Mouse (Mus musculus) NIH3T3 (cell line): ENCODE measurements around the gene Nod2.

Experiments used
- DNase-seq: peaks from one replicate; pipeline ENCODE4 v3.0.0-alpha.2; 2012; ENCODE audit warnings: low read depth

Nod2 gene

DNA sequence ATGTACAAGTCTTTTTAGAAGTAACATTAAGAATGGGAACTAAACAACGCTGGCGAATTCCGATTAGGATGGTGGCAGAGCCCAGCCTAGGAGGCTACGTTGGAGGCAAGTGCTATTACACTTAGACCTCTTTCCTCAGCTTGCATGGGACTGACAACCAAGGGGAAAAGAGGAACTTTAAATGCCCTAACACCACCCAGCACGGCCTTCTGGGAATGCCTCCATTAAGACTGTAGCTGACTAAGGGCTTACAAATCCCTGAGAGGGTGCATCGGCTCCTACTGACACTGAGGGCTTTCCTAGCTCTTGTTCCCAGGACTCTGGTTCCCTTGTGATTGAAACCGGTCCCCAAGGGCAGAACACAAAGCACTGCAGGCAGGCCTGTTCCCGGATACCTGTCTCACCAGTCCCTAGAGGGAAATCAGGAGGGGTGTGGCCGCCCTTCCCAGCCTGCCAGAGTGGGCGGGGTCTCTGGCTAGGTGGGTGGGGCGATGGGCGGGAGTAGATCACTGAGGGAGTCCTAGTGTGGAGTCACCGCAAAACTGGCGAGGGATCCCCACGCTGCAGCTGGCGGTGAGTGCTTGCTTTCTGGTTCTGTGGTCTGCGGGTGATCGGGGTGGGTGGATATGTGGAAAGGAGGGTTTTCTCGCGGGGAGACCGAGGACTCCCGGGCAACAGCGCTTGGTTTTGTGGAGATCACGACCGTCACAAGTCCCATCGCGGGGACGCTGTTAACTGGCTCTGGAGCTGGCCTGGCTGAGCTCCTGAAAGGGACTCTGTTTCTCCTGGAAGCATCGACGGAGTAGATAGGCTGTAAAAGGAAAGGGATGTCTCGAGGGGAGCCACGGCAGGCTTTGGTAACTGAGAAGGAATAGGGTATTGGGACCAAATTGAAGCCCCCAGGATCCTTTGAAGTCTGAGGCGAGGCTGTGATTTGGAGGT lies at the start of gene Nod2:
Gene Nod2, plus strand, starts transcription at position 479 of the 942 bp plus-strand sequence.
- peak; percentile 57 for DNase-seq

DNA sequence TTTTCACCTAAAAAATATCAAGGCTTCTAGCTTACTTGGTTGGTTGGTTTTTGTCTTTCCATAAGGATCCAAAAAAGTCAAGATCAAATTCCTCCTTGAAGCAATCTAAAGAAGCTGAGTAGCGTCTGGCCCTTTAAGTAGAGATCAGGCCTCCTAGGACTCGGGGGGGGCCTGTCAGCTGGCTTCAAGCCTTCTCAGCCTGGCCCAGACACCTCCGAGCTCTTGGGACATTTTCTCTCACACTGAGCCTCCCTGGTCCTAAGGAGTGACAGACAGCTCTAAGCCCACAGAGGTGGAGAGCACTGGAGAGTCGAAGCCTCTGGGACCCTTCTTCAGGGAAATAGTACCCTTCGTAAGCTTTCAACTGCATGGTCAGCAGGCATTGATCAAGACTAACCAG lies 48.5 kb upstream of the Nod2 start:
- DNase-seq: no peak

DNA sequence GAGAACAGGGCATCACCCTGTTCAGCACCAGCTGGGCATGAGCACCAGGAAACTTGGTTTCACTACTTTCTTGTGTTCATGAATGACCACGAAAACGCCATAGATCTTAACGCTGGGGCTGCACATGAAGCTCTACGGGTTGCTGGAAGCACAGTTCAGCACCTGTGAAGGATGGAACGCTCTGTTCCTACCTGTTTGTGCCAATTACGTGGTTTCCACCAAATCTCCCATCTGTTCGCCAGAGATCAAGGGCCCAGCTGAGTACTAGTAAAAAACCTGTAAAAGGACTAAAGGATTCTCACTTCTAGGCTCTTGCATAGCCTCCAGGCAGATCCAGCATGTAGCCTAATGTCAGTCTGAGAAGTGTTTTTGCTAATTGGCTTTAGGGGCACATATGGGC lies 47.6 kb upstream of the Nod2 start:
- no peak for DNase-seq

DNA sequence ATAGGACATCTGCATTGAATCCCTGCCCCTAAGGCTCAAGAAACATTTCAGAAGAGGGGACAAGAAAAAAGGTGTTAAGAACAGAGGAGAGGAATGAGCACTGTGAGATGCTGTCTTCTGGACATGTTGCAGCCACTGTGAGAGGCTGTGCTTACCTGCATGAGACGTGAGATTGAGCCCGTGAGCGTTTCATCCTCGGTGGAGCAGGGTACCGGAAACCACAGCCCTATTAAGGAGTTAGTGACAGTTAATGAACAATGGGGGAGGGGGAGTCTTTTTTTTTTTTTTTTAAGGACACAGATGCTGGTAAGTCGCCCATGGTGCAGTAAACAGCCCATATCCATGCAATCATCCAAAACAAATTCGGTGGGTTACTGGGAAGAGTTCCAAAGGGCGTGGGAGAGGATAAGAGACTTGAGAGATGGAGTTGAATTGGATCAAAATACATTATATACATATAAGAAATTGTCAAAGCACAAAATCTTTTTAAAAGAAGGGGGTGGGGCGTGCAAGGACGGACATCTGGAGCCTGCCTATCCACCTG lies 43.6 kb upstream of the Nod2 start:
- no peak for DNase-seq

DNA sequence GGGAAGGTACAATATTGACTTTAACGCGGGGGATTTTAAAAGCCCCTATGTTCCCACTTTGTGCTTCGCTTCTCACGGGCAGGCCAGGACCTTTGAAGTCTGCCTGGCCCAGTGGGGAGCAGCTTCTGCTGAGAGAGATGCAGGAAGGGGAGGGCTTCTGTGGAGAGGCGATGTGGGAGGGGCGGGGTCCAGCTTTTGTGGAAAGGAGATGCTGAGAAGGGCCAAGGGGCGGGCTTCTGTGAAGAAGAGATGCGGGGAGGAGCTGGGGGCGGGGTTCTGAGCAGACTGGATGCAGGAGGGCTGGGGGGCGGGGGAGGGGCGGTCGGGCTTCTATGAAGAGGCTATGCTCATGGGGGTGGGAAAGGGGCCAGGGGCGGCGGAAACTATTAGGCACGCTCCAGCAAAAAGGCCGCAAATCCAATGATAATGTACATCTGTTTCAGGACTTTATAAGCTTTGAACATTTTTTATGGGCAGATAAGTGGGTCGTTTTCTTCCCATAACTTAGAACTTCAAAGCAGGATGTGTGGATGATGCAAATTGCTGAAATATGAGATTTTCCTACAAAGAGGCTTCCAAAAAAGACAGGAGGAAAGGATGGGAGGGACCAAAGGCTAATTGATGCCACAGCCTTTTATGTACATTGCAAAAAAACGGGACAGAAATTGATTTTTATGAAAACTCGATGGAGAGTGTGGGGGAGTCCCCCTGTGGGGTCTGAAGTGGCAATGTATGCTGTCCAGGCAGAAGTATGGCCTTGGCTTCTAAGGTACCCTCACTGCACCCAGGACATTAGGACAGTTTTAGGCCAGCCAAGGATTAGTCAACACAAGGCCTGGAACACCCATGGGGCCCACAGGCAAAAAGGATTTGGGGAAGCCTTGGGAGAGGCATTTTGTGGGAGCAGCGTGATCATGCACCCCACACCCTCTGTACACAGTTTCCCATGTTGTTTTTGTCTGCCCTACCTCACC lies 42.8 kb upstream of the Nod2 start:
- DNase-seq: no peak

DNA sequence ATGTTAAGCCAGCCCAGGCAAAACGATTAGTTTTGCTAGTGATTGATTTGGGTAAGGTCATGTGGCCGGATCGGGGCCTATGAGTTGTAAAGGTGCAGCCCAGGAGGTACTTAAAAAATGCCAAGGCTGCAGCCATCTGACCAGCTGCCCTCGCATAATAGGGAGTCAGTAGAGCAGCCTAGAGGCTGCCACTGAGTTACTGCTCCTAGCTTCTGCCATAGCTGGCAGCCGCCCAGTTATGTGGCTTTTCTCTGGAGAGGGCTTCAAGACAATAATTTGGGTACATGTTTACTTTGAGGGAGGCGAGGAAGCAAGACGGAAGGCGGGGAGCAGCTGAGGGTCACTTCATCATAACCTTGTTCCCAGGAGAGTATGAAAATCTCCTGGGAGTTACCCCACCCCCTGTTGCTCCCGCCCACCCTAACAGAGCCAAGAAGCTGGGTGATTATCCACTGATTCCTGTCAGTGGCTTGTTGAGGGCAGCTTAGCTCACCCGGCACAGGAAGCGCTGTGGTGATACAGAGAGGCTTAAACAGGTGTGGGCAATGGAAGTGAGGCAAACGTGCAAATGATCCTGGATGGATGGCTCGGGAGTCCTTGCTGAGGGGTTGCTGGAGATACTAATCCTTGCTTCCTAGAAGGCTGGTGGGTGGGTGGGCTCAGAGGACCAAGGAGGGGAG lies 41.6 kb upstream of the Nod2 start:
- DNase-seq: no peak

DNA sequence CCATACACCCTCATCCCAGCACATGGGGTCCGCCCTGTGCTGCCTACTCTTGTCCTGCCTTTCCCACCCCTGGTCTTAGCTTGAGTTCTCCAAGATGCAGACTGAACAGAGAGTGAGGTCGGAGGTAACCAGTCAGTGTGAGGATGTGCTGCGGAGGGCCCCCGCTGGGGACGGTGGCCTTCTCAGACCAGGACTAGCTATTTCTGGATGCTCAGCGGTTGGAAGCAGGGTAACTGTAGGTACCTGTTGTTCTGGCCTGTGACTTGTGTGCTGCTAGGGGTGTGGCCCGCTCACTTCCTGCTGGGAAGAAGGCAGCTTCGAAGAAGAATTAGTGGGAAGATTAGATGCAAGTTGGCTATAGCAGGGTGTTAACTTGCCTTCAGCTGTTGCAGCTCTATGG lies 38.1 kb upstream of the Nod2 start:
- no peak for DNase-seq

DNA sequence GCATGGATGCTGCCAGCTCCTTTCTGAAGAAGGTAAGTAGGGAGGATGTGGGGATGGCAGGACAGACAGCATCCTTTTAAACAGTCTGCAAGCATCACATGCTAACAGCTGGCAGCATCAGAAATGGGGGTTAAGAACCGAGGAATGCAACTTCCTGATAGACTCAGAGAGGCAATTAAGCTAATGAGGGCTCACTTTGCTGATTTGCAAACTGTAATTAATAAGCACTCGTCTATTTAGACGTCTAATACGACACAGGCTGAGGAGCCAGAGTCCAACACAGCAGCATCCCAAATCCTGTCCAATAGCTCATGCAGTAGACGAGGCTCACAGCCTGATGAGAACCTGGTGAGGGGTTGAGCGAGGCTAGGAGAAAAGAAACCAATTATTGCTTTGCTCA lies 36.8 kb upstream of the Nod2 start:
- no peak for DNase-seq

DNA sequence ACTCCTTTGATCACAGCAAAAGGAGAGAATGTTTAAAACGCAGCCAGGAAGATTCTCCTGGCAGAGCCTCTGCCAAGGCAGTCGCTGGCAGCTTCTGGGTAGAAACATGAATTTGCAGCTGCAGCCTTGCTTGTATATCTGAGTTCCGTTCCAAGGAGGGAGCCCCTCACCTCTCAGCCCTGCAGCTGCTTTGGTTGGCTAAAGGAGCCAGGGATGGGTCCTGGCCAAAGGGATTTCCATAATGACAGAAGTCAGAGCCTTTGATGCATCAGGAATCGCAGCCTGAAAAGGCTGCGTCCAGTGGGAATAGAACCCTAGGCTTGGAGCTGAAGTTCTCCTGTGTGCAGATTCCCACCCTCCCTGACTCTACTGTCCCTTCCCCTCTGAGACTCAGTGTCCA lies 32.1 kb upstream of the Nod2 start:
- no peak for DNase-seq

DNA sequence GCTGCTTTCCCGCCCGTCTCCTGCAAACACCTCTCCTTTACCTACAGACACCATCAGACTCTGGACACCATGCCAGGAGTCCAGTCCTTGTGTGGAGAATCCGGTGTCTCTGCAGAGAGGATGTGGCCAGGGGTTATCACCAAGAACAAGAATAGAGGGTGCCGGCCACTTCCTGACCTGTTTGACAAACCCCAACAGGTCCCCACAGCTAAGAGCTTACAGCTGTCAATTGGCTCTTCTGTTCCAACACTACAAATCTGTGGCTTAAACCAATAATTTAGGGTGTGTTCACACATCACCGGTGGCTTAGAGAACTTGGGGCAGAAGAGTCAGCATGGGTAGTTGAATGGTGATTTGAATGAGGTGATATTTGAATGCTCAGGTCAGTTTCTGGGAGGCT lies 28.5 kb upstream of the Nod2 start:
- DNase-seq: no peak

DNA sequence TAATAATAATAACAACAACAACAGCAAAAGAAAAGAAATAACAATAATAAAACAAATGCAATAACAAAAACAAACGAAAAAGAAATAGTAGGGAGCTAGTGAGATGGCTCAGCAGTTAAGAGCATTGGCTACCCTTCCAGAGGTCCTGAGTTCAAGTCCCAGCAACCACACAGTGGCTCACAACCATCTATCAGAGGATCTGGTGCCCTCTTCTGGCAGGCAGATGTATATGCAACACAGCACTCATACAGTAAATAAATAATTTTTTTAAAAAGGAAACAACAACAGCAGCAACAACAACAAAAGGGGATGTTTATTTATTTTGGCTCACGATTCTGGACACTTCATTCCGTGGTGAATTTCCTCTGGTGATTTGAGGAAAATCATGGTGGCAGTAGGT lies 27.6 kb upstream of the Nod2 start:
- DNase-seq: peak; percentile 41

DNA sequence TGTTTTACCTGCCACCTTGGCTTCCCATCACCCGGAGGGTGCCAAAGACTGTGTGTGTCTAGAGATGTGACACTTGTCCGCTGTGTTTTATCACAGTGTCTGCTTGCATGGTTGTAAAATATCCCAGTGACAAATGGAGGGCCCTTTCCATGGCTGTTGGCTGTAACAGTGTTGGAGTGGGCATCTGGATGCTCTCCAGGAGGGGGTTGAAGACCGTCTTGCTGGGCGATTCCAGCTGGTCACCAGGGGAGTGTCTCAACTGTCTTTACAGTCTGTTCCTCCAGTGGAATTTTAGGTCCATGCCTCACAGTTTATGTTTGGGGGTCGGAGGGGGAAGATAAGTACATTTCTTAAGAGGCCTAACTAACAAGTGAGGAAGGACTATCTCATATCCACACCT lies 26.2 kb upstream of the Nod2 start:
- DNase-seq: no peak

DNA sequence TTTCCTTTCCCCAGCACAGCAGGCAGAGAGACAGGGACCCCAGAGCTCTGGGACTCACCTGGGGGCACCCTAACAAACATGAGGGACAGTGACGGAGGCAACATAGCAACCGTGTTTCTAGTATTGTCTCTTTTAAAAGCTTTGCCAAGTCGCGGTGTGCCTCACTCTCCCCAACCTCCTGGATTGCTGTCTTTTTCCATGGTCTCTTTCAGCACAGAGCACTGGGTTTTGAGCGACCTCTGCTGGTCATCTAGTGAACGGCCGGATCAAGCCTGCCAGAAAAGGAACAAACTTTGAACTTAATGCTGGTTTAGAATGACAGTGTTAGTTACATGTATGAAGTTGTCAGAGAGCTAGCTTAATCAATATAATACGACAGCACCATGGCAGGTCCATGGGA lies 25.7 kb upstream of the Nod2 start:
- DNase-seq: peak; percentile 76

DNA sequence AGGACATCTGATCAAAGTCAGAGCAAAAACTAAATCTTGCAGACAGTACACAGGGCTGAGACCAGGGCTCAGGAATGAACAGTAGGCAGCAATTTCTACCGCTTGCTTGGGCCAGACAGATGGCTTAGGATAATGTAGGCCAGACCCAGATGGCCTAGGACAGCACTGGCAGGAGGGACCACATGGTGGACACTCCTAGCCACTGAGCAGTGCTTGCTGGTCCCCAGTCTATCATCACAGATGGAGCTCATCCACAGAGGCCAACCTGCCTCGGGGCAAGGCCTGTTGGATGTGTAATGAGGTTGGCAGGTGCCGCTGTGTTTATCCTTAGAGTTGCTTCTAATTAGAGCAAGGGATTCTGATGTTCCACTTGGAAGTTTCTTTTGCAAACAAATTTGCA lies 23.8 kb upstream of the Nod2 start:
- no peak for DNase-seq

DNA sequence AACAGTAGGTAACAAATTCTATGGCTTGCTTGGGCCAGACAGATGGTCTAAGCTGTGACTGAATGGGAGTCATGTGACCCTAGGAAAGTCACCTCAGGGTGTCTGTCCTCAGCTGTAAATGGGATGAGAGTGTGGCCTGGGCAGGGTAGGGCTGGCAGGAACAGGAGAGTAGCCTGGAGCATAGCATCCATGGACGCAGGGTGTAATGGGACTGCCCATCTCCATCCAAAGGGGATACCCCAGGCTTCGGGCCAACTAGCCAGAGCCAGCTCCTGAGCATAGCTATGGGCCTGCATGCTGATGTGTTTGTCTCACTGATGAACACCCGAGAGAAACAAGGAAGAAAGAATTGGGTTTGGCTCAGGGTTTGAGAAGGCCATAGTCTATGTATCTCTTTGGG lies 22.8 kb upstream of the Nod2 start:
- no peak for DNase-seq

DNA sequence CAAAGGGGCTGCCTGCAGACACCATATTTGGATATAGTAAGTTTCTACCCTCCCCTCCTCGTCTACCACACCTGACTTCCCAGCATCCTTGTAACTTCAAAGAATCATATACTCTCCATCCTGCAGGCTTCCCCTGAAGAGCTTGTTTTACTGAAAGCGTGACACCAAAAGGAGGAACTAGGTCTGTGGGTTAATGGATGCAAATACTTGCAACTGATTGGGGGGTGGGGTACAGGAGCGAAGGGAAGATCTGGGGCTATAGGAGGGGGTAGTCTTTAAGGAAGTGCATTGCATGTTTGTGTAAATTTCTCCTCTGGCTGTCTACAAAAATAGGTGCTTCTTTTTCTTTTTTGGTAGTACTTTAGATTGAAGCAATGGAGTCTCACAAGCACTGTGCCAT lies 20.7 kb upstream of the Nod2 start:
- DNase-seq: no peak

DNA sequence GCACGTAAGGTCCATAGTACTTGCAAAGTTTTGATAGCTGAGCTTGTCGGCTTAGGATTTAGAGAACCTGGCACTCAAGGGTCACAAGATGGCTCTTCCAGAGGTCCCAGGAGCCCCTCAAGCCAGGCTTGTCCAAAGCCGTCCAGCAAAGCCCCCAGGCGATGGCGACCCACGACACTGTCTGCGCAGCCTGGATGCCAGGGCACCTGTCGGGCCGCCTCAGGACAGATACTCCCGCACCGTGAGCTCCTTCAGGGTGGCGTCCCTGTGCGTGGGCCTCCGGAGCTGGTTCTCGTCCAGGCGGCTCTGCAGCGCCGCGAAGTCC lies 20.2 kb upstream of the Nod2 start:
- no peak for DNase-seq

DNA sequence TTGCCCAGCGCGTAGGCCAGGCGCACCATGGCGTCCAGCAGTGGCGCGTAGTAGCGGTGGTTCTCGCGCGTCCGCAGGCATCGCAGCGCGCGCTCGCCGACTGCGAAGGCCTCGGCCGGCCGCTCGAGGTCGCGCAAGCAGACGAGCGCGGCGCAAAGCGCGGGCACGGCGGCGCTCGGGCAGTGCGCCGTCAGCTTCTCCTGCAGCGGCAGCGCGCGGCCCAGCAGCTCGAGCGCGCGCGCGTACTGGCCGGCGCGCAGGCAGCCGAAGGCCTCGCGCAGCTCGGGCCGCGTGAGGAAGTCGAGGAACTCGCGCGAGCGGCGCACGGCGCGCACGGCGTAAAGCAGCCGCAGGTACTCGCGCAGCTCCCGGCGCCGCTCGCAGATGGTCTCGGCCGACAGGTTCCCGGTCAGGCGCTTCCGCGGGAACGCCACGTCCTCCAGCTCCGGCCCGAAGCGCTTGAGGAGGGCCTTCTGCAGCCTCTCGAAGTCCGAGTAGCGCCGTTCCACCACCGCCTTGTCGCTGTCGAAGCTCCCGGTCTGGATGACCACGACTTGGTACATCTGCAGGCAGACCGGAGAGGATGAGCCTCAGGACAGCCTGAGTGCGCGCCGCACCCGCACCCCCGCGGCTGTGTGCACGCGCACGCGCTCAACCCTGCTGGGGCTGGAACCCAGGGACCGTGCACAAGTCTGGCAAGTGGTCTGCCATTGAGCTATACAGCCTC lies 19.7 kb upstream of the Nod2 start:
- no peak for DNase-seq

DNA sequence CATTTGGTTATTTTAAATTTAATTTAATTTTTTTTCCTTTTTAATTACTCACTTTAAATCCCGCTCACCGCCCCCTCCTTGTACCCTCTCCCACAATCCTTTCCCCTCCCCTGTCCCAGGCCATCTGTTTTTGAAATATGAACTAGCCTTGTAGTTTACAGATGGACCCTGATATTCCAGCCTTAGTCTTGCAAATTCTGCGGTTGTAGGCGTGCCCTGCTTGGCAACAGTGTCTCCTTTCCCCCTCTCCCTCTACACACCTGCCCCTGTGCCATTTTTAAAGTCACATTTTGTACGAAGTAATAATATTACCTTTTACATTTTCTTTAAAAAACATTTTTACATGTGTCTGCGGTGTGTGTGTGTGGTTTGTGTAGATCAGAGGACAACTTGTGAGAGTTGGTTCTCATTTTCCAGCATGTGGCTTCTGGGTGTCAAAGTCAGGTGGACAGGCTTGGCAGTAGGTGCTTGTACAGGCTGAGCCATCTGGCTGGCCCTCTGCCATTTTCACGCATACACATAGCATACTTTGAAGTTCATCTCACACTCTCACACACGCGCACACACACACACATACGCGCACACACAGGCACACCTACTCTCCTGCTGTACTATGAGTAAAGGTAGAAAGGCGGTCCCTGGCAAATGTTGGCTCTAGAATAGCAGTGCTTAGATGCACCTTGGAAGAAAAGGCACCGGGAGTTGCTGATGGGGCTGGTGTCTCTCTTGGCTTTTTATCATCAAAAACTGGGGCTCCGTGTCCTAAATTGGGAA lies 18.9 kb upstream of the Nod2 start:
- DNase-seq: no peak

DNA sequence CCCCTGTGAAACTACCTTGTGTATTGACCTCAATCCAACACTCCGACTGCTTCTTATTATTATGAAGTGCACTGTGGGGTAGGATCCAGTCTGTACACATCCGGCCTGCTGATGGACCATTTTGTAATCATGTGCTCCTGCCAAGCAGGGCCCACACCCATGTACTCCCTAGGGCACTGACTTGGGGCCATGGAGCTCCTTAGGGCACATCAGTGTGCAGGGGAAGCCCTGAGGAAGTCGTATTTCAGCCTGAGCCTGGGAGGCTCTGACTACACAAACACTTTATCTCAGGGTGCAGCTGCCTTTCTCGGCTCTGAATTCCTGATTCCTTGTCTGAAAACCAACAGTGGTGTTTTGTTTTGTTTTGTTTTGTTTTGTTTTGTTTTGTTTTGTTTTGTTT lies 16.9 kb upstream of the Nod2 start:
- DNase-seq: no peak

DNA sequence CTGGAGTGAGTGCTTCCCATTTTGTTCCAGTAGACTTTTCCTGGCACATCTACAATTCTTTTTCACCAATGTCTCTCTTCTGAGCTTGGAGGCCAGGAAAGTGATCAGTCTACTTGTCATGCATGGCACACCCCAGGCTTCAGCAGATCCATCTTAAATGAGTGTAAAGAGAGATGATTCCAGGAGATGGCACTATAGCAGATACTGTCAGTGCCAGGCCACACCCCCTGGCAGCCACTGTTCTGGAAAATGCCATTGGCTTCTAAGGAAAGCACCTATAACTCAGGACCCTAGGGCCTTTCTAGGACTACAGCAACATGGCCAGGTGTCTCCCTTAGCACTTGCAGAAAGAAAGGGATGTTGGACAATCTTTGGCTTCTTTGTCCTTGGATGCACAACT lies 16.0 kb upstream of the Nod2 start:
- peak; percentile 48 for DNase-seq
